Comparison of ENCODE assay signal across 11 mouse cellular contexts in genomic region chr9:32615986-32616385, GRCm38 (mm10). TPM values are rescaled to one million over a fixed set of nuclear protein-coding genes. Genes with fewer than 3 reads are reported as not detected.
DNase-seq lines count a peak whose midpoint lies in the region; ATAC-seq and TF ChIP-seq lines count a peak whose summit lies in the region.
"Had no signal": no experiment of that assay in that cellular context is flagged by ENCODE, and none has a peak within 500 bp of the region (broad histone marks: within the 10 kb centered on the region; RNA-seq: fewer than 3 reads in every experiment).

No protein-coding gene starts in this region.

- H3K9me3 ChIP-seq in heart, postnatal 0 days (replicated peaks; ENCODE audit: control insufficient read depth, low read length) = no peaks in the 10 kb centered on the region
- H3K9me3 ChIP-seq in stomach, postnatal 0 days (ENCODE audit: control insufficient read depth, low read length) = no peaks in the 10 kb centered on the region
- H3K9me3 ChIP-seq: megakaryocyte, embryonic 14.5 days had no signal

- 20% methylated on average over 7 of the region's 7 CpGs for WGBS in heart, postnatal 0 days
- WGBS in stomach, postnatal 0 days = 18% methylated on average over 7 of the region's 7 CpGs

- H3K27ac ChIP-seq in heart, postnatal 0 days (ENCODE audit: low read depth) = peak overlapping the region; percentile 32; the same call in 1 of the 2 replicates
- H3K27ac ChIP-seq in stomach, postnatal 0 days (replicated peaks) = no peak overlapping the region

- no peak for ATAC-seq in heart, postnatal 0 days (ENCODE audit: insufficient read depth, low read depth)
- no peak for ATAC-seq in stomach, postnatal 0 days (ENCODE audit: low FRiP score, low TSS enrichment)

- H3K36me3 ChIP-seq in heart, postnatal 0 days (replicated peaks; ENCODE audit: control insufficient read depth, insufficient read depth, low read length) = no peaks in the 10 kb centered on the region
- H3K36me3 ChIP-seq in stomach, postnatal 0 days (ENCODE audit: control insufficient read depth, insufficient read depth, low read length) = no peaks in the 10 kb centered on the region
- H3K36me3 ChIP-seq: G1E had no signal

- TF ChIP-seq EP300 in heart, postnatal 0 days (IDR thresholded peaks at IDR 0.05; ENCODE audit: low read depth) = no peak
- TF ChIP-seq EP300 in stomach, postnatal 0 days (optimal IDR thresholded peaks at IDR 0.05) = no peak

- intact Hi-C loops in heart, postnatal 25 days (cut with DNase I) = no loop called here

- H3K4me2 ChIP-seq in heart, postnatal 0 days (ENCODE audit: low read depth, low read length) = no peak overlapping the region; the same call in 1 of the 2 replicates
- H3K4me2 ChIP-seq in stomach, postnatal 0 days (replicated peaks; ENCODE audit: low read depth) = no peak overlapping the region

- DNase-seq in heart, postnatal 0 days (ENCODE audit: low spot score) = no peak
- no peak for DNase-seq in heart, postnatal 4 days
- DNase-seq in Muller cell, postnatal 12 days (ENCODE audit: inconsistent ontology term) = peak; percentile 40
- DNase-seq in lung, postnatal 14 days = peak; percentile 32
- peak; percentile 78 to 79 for DNase-seq in spleen, postnatal 36 days (ENCODE audit: low spot score in 2 of 2)
- no peak for DNase-seq in stomach, postnatal 0 days (ENCODE audit: low spot score)
- DNase-seq in adrenal gland, adult 18-20 months (ENCODE audit: low spot score in 2 of 2) = no peak
- no peak for DNase-seq in heart, postnatal 25 days (ENCODE audit: low spot score)

- H3K9ac ChIP-seq in heart, postnatal 0 days (replicated peaks; ENCODE audit: low read depth, low read length) = no peak overlapping the region
- no peak overlapping the region for H3K9ac ChIP-seq in stomach, postnatal 0 days (ENCODE audit: low read length)

- H3K4me3 ChIP-seq in heart, postnatal 0 days (ENCODE audit: low read depth, low read length) = no peak overlapping the region
- no peak overlapping the region for H3K4me3 ChIP-seq in stomach, postnatal 0 days (ENCODE audit: low read depth, low read length)
- H3K4me3 ChIP-seq: erythroblast, embryonic 14.5 days; megakaryocyte, embryonic 14.5 days had no signal

- TF ChIP-seq CTCF in heart, postnatal 0 days (IDR thresholded peaks at IDR 0.05; ENCODE audit: low read depth) = no peak
- TF ChIP-seq CTCF in stomach, postnatal 0 days (IDR thresholded peaks at IDR 0.05; ENCODE audit: low read depth) = no peak

- H3K4me1 ChIP-seq in heart, postnatal 0 days (ENCODE audit: control insufficient read depth, insufficient read depth) = peaks cover 3% of the 10 kb centered on the region; the same call in 1 of the 2 replicates
- no peaks in the 10 kb centered on the region for H3K4me1 ChIP-seq in stomach, postnatal 0 days (replicated peaks; ENCODE audit: control insufficient read depth, insufficient read depth)

- H3K27me3 ChIP-seq in heart, postnatal 0 days (ENCODE audit: control insufficient read depth, insufficient read depth, low read length) = no peaks in the 10 kb centered on the region
- H3K27me3 ChIP-seq in stomach, postnatal 0 days (ENCODE audit: control insufficient read depth, insufficient read depth, low read length) = no peaks in the 10 kb centered on the region

RNA-seq across cellular contexts. Expression of gene Ets1, which starts 20.0 kb away (rescaled TPM):
- 55.8 and 72.7 TPM in 2 replicates for total RNA-seq in heart, postnatal 0 days (2014; rRNA removed; ENCODE audit: low replicate concordance)
- 31.6 and 34.3 TPM in 2 replicates for polyA plus RNA-seq in heart, postnatal 0 days (2015; fragmentation: Nextera tagmentation; extraction: Ambion mirVana)
- 100 to 1,000 TPM in 1 of 2 experiments, 10 to 100 TPM in 1; 97.5 to 106 TPM for total RNA-seq in heart, postnatal 4 days (2021)
- polyA plus RNA-seq in stomach, postnatal 0 days (2015; fragmentation: Nextera tagmentation; extraction: Ambion mirVana) = 8.8 and 9.9 TPM in 2 replicates
- total RNA-seq in adrenal gland, adult 18-20 months (2021) = 10 to 100 TPM; 22.2 to 24.6 TPM
- total RNA-seq in heart, postnatal 25 days (2021) = 10 to 100 TPM; 64.3 to 67.1 TPM
- polyA plus RNA-seq: G1E had no signal

Comparison
In these comparisons a context has a peak if more than half of its experiments do, and no peak if none do; other contexts are left out.
1. DNase-seq: peak in Muller cell, postnatal 12 days (single experiment), lung, postnatal 14 days (single experiment) and spleen, postnatal 36 days (2 of 2); none in heart, postnatal 0 days (single experiment), heart, postnatal 4 days (single experiment), stomach, postnatal 0 days (single experiment), adrenal gland, adult 18-20 months (0 of 2) and heart, postnatal 25 days (single experiment).